Mouse (Mus musculus) hematopoietic stem cell, adult 5-6 weeks (primary cell): ENCODE results near the gene Haghl. TPM values are rescaled to one million over a fixed set of nuclear protein-coding genes. Genes with fewer than 3 reads are reported as not detected.
"Not testable (repeated sequence)": the region's sequence is repeated elsewhere in the genome, so short reads cannot be mapped to it uniquely, and the experiment has no call there.

Experiments
- ATAC-seq, 2 experiments: fragments of 125-278 bp in 1 of 2; replicated peaks in 1 of 2; 2 replicates each; pipeline ENCODE4 v1.8.0; 2016 to 2017; ENCODE audit warnings: inconsistent platforms in 2 of 2, mild to moderate bottlenecking in 2 of 2, moderate number of reproducible peaks in 2 of 2, low read depth in 1 of 2, moderate TSS enrichment in 1 of 2; ENCODE audit not compliant: low FRiP score in 2 of 2, poor library complexity in 2 of 2, severe bottlenecking in 2 of 2, insufficient read depth in 1 of 2, low TSS enrichment in 1 of 2
- total RNA-seq: library from RNA; stranded (forward); fragments of 172-1452, 232-1000 nt; gene quantifications from 2 replicates; pipeline ENCODE4 v1.2.3, GENCODE M21; 2017

Gene Haghl
- total RNA-seq, 1 experiment from 2014 or later, result 18.6 TPM

GRCm38 (mm10) chr17:25761561-25761970, 23.9 kb downstream of the Haghl start:
- no peak for ATAC-seq

- ATAC-seq, result no peak
These were observed 25.3 kb downstream of the Haghl start for GRCm38 (mm10) chr17:25760148-25760547.

GRCm38 (mm10) chr17:25757691-25758090, 27.8 kb downstream of the Haghl start:
- ATAC-seq, result no peak

GRCm38 (mm10) chr17:25756378-25757242, 28.9 kb downstream of the Haghl start:
- no peak; a peak in 1 of 4 replicates for ATAC-seq

- ATAC-seq, result no peak
These were observed 29.7 kb downstream of the Haghl start for GRCm38 (mm10) chr17:25755627-25756377.

- ATAC-seq, result no peak
These were observed 30.4 kb downstream of the Haghl start for GRCm38 (mm10) chr17:25755086-25755485.

GRCm38 (mm10) chr17:25754241-25754640, 31.2 kb downstream of the Haghl start, which contains the start of gene Msln:
Gene Msln (minus strand): TSS chr17:25754378.
- no peak for ATAC-seq

- no peak for ATAC-seq
These were observed 34.0 kb downstream of the Haghl start for GRCm38 (mm10) chr17:25751446-25751845.

- ATAC-seq, result no peak
These were observed 36.2 kb downstream of the Haghl start for GRCm38 (mm10) chr17:25749314-25749713.

- no peak for ATAC-seq
These were observed 37.2 kb downstream of the Haghl start for GRCm38 (mm10) chr17:25748238-25748637.

- ATAC-seq, result no peak
These were observed 41.2 kb downstream of the Haghl start for GRCm38 (mm10) chr17:25744311-25744710.

GRCm38 (mm10) chr17:25743831-25744230, 41.6 kb downstream of the Haghl start:
- ATAC-seq, result no peak; a peak in 1 of 4 replicates

- ATAC-seq, result not testable (repeated sequence)
These were observed 44.0 kb downstream of the Haghl start for GRCm38 (mm10) chr17:25741471-25741870.

- no peak for ATAC-seq
These were observed 46.6 kb downstream of the Haghl start for GRCm38 (mm10) chr17:25738861-25739260.

GRCm38 (mm10) chr17:25735745-25736144, 49.7 kb downstream of the Haghl start, which contains the start of gene Mslnl:
Gene Mslnl (plus strand): TSS chr17:25736042.
- ATAC-seq, result no peak

- no peak for ATAC-seq
These were observed 50.2 kb downstream of the Haghl start for GRCm38 (mm10) chr17:25735246-25735645.

- ATAC-seq, result peak; percentile 22 to 48; a peak in 2 of 4 replicates
These were observed 53.4 kb downstream of the Haghl start for GRCm38 (mm10) chr17:25732082-25732481.
